In the genomic region with DNA sequence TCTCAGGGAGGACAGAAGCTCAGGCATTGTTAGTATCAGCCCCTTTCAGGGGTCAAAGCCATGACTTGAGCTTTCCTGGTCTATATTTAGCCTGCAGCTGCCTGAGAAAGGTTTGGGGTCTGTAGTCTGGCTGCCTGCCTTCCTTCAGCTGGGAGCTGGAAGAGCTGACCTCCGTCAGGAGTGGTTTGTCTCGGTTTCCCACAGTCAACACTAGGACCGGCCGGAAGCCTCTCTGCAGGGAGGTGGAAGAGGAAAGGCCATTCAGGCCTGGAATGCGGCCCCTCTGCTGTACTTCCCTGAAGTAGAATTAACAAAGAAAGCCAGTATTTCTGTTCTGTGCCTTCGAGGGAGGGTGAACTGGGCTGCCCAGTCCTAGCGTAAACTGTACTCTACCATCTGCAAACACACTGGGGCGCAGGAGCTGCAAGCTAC, we compare ENCODE assay signal across 7 mouse cellular contexts.
DNase-seq lines count a peak whose midpoint lies in the region; ATAC-seq lines count a peak whose summit lies in the region.

No protein-coding gene starts in this region.

- H3K36me3 ChIP-seq in limb, embryonic 12.5 days = peaks cover 12% of the 10 kb centered on the region; the same call in 1 of the 2 replicates

- WGBS in limb, embryonic 12.5 days = 16% methylated on average over 8 of the region's 8 CpGs

- ATAC-seq in limb, embryonic 12.5 days (ENCODE audit: insufficient number of reproducible peaks, insufficient read depth, low FRiP score, low TSS enrichment, low read depth) = peak; percentile 23; the same call in 1 of the 2 replicates

- intact Hi-C loops in heart, postnatal 36 days (cut with DNase I) = loop anchor here (1.0 to 2.0 kb wide), 3 partner anchors 13 to 174 kb away; no protein-coding TSS in a partner anchor

- peak; percentile 58 for DNase-seq in Muller cell, postnatal 12 days (ENCODE audit: inconsistent ontology term)
- DNase-seq in embryo, embryonic 11 days = peak; percentile 79
- DNase-seq in heart, postnatal 36 days = peak; percentile 58 to 72
- DNase-seq in neural tube, embryonic 10.5 days (ENCODE audit: extremely low spot score, low spot score) = peak; percentile 58
- DNase-seq in layer of hippocampus, postnatal 25 days (ENCODE audit: extremely low spot score in 1 of 2, low spot score in 1 of 2) = no peak
- DNase-seq in frontal cortex, postnatal 25 days (ENCODE audit: low spot score in 2 of 2) = no peak

- H3K9me3 ChIP-seq in limb, embryonic 12.5 days = no peaks in the 10 kb centered on the region

- peaks cover 63% of the 10 kb centered on the region for H3K4me1 ChIP-seq in limb, embryonic 12.5 days (replicated peaks)

- no peaks in the 10 kb centered on the region for H3K27me3 ChIP-seq in limb, embryonic 12.5 days

- peak overlapping the region; percentile 41 for H3K4me3 ChIP-seq in limb, embryonic 12.5 days (replicated peaks)

- peak overlapping the region; percentile 98 for H3K27ac ChIP-seq in limb, embryonic 12.5 days

- peak overlapping the region; percentile 59 for H3K4me2 ChIP-seq in limb, embryonic 12.5 days

- peak overlapping the region; percentile 47 for H3K9ac ChIP-seq in limb, embryonic 12.5 days (replicated peaks)

Comparison
In these comparisons a context has a peak if more than half of its experiments do, and no peak if none do; other contexts are left out.
1. DNase-seq: peak in Muller cell, postnatal 12 days (single experiment), embryo, embryonic 11 days (single experiment), heart, postnatal 36 days (2 of 2) and neural tube, embryonic 10.5 days (single experiment); none in layer of hippocampus, postnatal 25 days (0 of 2) and frontal cortex, postnatal 25 days (0 of 2).